Mouse (Mus musculus) embryonic facial prominence, embryonic 11.5 days (tissue): ENCODE results near the gene Skida1. TPM values are rescaled to one million over a fixed set of nuclear protein-coding genes. Genes with fewer than 3 reads are reported as not detected.

Experiments used
- ATAC-seq: fragments of 200-750 bp; cut with Nextera tagmentation; replicated peaks from 2 replicates; pipeline ENCODE4 v1.8.0; 2017; ENCODE audit warnings: low read depth; ENCODE audit not compliant: insufficient number of reproducible peaks, low FRiP score, low TSS enrichment
- DNase-seq: peaks from one replicate; pipeline ENCODE4 v3.0.0-alpha.2; 2015; ENCODE audit warnings: low spot score
- H3K27ac ChIP-seq: fragments of 300-500 bp; sonication (generic); replicated peaks from 2 replicates; pipeline ENCODE4 v1.5.1; 2014; ENCODE audit warnings: mild to moderate bottlenecking, low read depth, low read length, control low read depth
- H3K27me3 ChIP-seq: fragments of 300-500 bp; sonication (generic); 2 replicates; pipeline ENCODE4 v1.6.1; 2014; ENCODE audit warnings: mild to moderate bottlenecking, low read length, moderate library complexity, mixed read lengths; ENCODE audit not compliant: control insufficient read depth, insufficient read depth
- H3K36me3 ChIP-seq: fragments of 300-500 bp; sonication (generic); replicated peaks from 2 replicates; pipeline ENCODE4 v1.6.1; 2014; ENCODE audit warnings: low read depth, mild to moderate bottlenecking, low read length, moderate library complexity, mixed read lengths; ENCODE audit not compliant: control insufficient read depth, insufficient read depth
- H3K4me1 ChIP-seq: fragments of 300-500 bp; sonication (generic); 2 replicates; pipeline ENCODE4 v1.6.1; 2014; ENCODE audit warnings: low read length, mixed read lengths; ENCODE audit not compliant: control insufficient read depth, insufficient read depth
- H3K4me2 ChIP-seq: fragments of 300-500 bp; sonication (generic); 2 replicates; pipeline ENCODE4 v1.6.1; 2014; ENCODE audit warnings: low read depth, mild to moderate bottlenecking, control low read depth, low read length, moderate library complexity
- H3K4me3 ChIP-seq: fragments of 300-500 bp; sonication (generic); 2 replicates; pipeline ENCODE4 v1.5.1; 2014; ENCODE audit warnings: low read depth, low read length, control low read depth
- H3K9ac ChIP-seq: fragments of 300-500 bp; sonication (generic); replicated peaks from 2 replicates; pipeline ENCODE4 v1.6.1; 2014; ENCODE audit warnings: mild to moderate bottlenecking, control low read depth, low read length
- H3K9me3 ChIP-seq: fragments of 300-500 bp; sonication (generic); replicated peaks from 2 replicates; pipeline ENCODE4 v1.6.1; 2016; ENCODE audit warnings: mild to moderate bottlenecking, low read length, inconsistent platforms, mixed read lengths; ENCODE audit not compliant: control insufficient read depth
- WGBS: fragments of 180-500 bp; shearing (Covaris S2); extraction: QIAGEN DNeasy Blood & Tissue Kit; methylation state at CpG from one replicate; pipeline ENCODE4 v1.1.7; 2014; 5-methylcytosine and 5-hydroxymethylcytosine counted together
- polyA plus RNA-seq: library from polyadenylated mRNA; unstranded; fragments of >200 nt; fragmentation: Nextera tagmentation; extraction: Ambion mirVana; gene quantifications from 2 replicates; pipeline ENCODE4 v1.2.1, GENCODE M21; 2014

Skida1 gene
- polyA plus RNA-seq, 1 experiment from 2014 or later = 16.9 TPM

DNA sequence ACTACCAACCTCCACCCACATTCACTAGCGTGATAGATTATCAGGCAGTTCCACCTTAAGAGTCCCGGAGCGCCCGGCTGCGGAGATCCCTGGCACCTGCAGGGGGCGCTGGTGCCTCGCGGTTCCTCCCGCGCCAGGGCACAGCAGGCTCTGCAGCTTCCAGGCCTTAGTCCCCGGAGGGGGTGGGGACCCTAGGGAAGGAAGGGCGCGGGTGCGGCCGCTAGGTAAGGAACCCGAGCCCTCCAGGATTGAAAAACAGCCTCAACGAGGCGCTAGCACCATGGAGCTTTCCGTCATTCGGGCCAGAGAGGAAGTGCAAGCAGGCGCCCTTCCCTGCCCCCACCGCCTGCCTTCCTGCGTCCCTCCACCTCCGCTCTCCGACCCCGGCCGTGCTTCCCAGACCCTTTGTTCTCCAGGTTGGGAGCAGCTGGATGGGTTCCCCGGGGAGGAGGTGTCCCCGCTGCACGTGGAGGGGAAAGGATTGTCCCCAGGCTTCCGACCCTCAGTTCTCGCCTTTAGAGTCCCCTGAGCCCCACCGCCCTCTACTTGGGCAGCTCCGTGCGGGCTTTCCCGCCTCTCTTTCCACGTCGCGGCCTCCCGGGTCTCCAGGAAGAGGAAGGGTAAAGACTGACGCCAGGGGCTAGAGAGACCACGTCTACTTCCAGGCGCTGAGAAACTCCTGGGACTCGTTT is 21.3 kb downstream of the Skida1 start:
- H3K9me3 ChIP-seq = no peaks in the 10 kb centered on the region
- ATAC-seq (peak; percentile 91), DNase-seq (peak; percentile 99)
- H3K9ac ChIP-seq = peak overlapping the region; percentile 95
- peak overlapping the region; percentile 92 for H3K4me2 ChIP-seq
- H3K4me3 ChIP-seq = peak overlapping the region; percentile 46
- peaks cover 3% of the 10 kb centered on the region; the same call in 1 of the 2 replicates for H3K4me1 ChIP-seq
- no peaks in the 10 kb centered on the region for H3K36me3 ChIP-seq
- no peaks in the 10 kb centered on the region for H3K27me3 ChIP-seq
- WGBS = 0% methylated on average over 43 of the region's 44 CpGs
- H3K27ac ChIP-seq = peak overlapping the region; percentile 99

DNA sequence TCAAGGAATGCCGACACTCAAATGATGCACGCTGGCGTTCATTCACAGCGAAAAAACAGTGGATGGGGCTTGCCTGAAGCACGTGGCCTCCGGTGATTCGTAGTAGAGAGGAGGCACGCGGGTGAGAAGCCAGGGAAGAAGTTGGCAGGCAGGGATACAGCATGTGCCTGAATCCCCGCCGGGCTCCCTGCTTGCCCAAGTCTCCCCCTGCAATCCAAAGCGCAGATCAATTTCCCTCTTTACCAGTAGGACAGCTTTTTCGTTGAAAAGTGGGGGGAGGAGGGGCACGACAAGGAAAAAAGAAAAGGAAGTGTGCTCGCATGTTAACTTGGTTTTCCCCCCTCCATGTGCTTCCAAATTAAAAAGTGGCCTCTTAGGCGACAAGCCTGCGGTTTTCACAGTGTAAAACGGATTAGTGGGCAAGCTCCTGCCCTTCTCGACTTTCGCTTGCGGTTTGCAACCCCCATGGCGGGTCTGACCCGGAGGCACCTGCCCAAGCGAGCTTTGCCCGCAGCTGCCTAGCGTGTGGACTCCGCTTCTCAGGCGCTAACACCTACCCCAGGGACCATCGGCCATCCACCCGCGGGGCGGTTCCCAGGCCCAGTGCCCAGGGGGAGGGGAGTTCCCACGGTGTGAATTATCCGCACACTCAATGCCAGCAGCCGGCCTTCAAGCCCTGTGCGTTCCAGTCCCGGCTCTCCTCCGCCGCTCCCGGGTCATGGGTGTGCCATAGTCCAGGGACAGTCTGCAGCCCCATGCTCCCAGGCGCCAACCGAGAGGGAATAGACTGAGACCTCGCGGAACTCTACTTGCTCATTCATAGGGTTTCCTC is 22.5 kb downstream of the Skida1 start:
- Histone ChIP-seq H3K4me1 (no peaks in the 10 kb centered on the region; the same call in 1 of the 2 replicates), H3K27ac (peak overlapping the region; percentile 28; the same call in 1 of the 2 replicates)
- WGBS = under 1% methylated on average over 44 of the region's 44 CpGs

GRCm38 (mm10) chr2:18025781-18026115 is 23.1 kb downstream of the Skida1 start:
- no peaks in the 10 kb centered on the region for H3K4me1 ChIP-seq
- H3K27me3 ChIP-seq = no peaks in the 10 kb centered on the region
- H3K4me2 ChIP-seq = peak overlapping the region; percentile 92
- WGBS = under 1% methylated on average over 14 of the region's 14 CpGs
- no peaks in the 10 kb centered on the region for H3K9me3 ChIP-seq
- peak overlapping the region; percentile 65 for H3K9ac ChIP-seq
- peak overlapping the region; percentile 46 for H3K4me3 ChIP-seq
- DNase-seq = peak; percentile 6
- ATAC-seq = no peak
- no peaks in the 10 kb centered on the region for H3K36me3 ChIP-seq
- peak overlapping the region; percentile 28; the same call in 1 of the 2 replicates for H3K27ac ChIP-seq

More for the DNA sequence above, 22.5 kb downstream of the Skida1 start:
- H3K4me2 ChIP-seq = peak overlapping the region; percentile 92
- peak overlapping the region; percentile 65 for H3K9ac ChIP-seq
- ATAC-seq = peak; percentile 12
- H3K36me3 ChIP-seq = no peaks in the 10 kb centered on the region
- no peaks in the 10 kb centered on the region for H3K9me3 ChIP-seq
- peak overlapping the region; percentile 46 for H3K4me3 ChIP-seq
- no peaks in the 10 kb centered on the region for H3K27me3 ChIP-seq
- DNase-seq = peak; percentile 69

- Histone ChIP-seq H3K9me3 (no peaks in the 10 kb centered on the region), H3K9ac (no peak overlapping the region), H3K4me1 (no peaks in the 10 kb centered on the region), H3K27ac (no peak overlapping the region), H3K27me3 (no peaks in the 10 kb centered on the region), H3K4me2 (no peak overlapping the region), H3K4me3 (no peak overlapping the region), H3K36me3 (no peaks in the 10 kb centered on the region)
- WGBS = 40% methylated on average over 5 of the region's 5 CpGs
- ATAC-seq (no peak), DNase-seq (peak; percentile 19)
Observed at GRCm38 (mm10) chr2:18025116-18025515, 23.7 kb downstream of the Skida1 start.

- Histone ChIP-seq H3K4me2 (no peak overlapping the region), H3K4me1 (no peaks in the 10 kb centered on the region), H3K9ac (no peak overlapping the region), H3K9me3 (no peaks in the 10 kb centered on the region), H3K27ac (no peak overlapping the region), H3K27me3 (no peaks in the 10 kb centered on the region), H3K36me3 (no peaks in the 10 kb centered on the region), H3K4me3 (no peak overlapping the region)
- ATAC-seq (no peak), DNase-seq (no peak)
- WGBS = 48% methylated on average over 1 of the region's 1 CpGs
Observed at GRCm38 (mm10) chr2:18022886-18023285, 26.0 kb downstream of the Skida1 start.

- H3K9ac ChIP-seq = no peak overlapping the region
- H3K36me3 ChIP-seq = no peaks in the 10 kb centered on the region
- DNase-seq (no peak), ATAC-seq (no peak)
- H3K4me1 ChIP-seq = no peaks in the 10 kb centered on the region
- H3K4me2 ChIP-seq = no peak overlapping the region
- H3K4me3 ChIP-seq = no peak overlapping the region
- no peaks in the 10 kb centered on the region for H3K9me3 ChIP-seq
- no peak overlapping the region for H3K27ac ChIP-seq
- H3K27me3 ChIP-seq = no peaks in the 10 kb centered on the region
- WGBS = 73% methylated on average over 1 of the region's 1 CpGs
Observed at GRCm38 (mm10) chr2:18019122-18019521, 29.7 kb downstream of the Skida1 start.

GRCm38 (mm10) chr2:18017321-18017720 is 31.5 kb downstream of the Skida1 start:
- H3K9me3 ChIP-seq = no peaks in the 10 kb centered on the region
- H3K4me1 ChIP-seq = no peaks in the 10 kb centered on the region
- WGBS = 92% methylated on average over 6 of the region's 6 CpGs
- no peaks in the 10 kb centered on the region for H3K36me3 ChIP-seq
- H3K27me3 ChIP-seq = no peaks in the 10 kb centered on the region
- ATAC-seq = no peak
- no peak for DNase-seq
- H3K4me2 ChIP-seq = no peak overlapping the region
- no peak overlapping the region for H3K9ac ChIP-seq
- no peak overlapping the region for H3K27ac ChIP-seq
- no peak overlapping the region for H3K4me3 ChIP-seq

DNA sequence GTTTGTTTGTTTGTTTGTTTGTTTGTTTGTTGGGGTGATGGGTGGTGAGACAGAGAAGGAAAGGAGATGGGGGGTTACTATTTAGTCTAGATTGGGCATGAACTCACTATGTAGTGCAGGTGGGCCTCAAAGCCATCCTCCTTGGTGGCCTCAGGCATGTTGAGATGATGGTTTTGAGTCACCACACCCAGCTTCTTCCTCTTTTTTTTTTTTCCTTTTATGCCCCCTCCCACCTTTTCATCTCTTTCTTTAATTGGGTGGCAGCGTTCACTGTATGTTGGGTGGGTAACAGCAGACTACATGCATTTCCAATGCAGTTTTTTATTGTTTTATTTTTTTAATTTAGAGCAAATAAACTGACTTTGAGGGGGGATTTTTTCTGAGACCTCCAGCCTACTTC is 32.2 kb downstream of the Skida1 start:
- Histone ChIP-seq H3K4me2 (no peak overlapping the region), H3K9ac (no peak overlapping the region), H3K27ac (no peak overlapping the region), H3K9me3 (no peaks in the 10 kb centered on the region), H3K4me1 (no peaks in the 10 kb centered on the region), H3K27me3 (no peaks in the 10 kb centered on the region), H3K36me3 (no peaks in the 10 kb centered on the region), H3K4me3 (no peak overlapping the region)
- 94% methylated on average over 1 of the region's 1 CpGs for WGBS
- DNase-seq (no peak), ATAC-seq (no peak)
